Comparison of ENCODE assay signal across 31 mouse cellular contexts in genomic region chr5:88785059-88785458, GRCm38 (mm10).
"Had no signal": no experiment of that assay in that cellular context is flagged by ENCODE, and none has a peak within 500 bp of the region (broad histone marks: within the 10 kb centered on the region; RNA-seq: fewer than 3 reads in every experiment).

No protein-coding gene starts in this region.

- H3K9ac ChIP-seq: heart, embryonic 12.5 days; heart, embryonic 15.5 days; hindbrain, embryonic 12.5 days; hindbrain, embryonic 13.5 days; hindbrain, embryonic 14.5 days; hindbrain, embryonic 15.5 days; intestine, embryonic 15.5 days had no signal

- H3K27ac ChIP-seq: heart, embryonic 10.5 days; heart, embryonic 15.5 days; hindbrain, embryonic 10.5 days; hindbrain, embryonic 12.5 days; hindbrain, embryonic 13.5 days; hindbrain, embryonic 14.5 days; hindbrain, embryonic 15.5 days; hindbrain, postnatal 0 days; intestine, embryonic 15.5 days; layer of hippocampus, adult 2 months; left cerebral cortex, adult 2 months had no signal

- H3K4me2 ChIP-seq: heart, embryonic 11.5 days; heart, embryonic 12.5 days; heart, embryonic 15.5 days; hindbrain, embryonic 12.5 days; hindbrain, embryonic 13.5 days; hindbrain, embryonic 14.5 days; hindbrain, embryonic 15.5 days; intestine, embryonic 15.5 days had no signal

- H3K4me3 ChIP-seq: heart, embryonic 10.5 days; heart, embryonic 12.5 days; heart, embryonic 15.5 days; hindbrain, embryonic 10.5 days; hindbrain, embryonic 12.5 days; hindbrain, embryonic 13.5 days; hindbrain, embryonic 15.5 days; intestine, embryonic 15.5 days; layer of hippocampus, adult 2 months; left cerebral cortex, adult 2 months had no signal

- H3K4me1 ChIP-seq: heart, embryonic 10.5 days; heart, embryonic 15.5 days; hindbrain, embryonic 10.5 days; hindbrain, embryonic 12.5 days; hindbrain, embryonic 13.5 days; hindbrain, embryonic 15.5 days; intestine, embryonic 15.5 days had no signal

- ATAC-seq: hindbrain, embryonic 16.5 days; hindbrain, postnatal 0 days; inflammation-experienced regulatory T-cells, adult 6 months; intestine, embryonic 15.5 days; intestine, embryonic 16.5 days; intestine, postnatal 0 days had no signal

- H3K27me3 ChIP-seq: heart, embryonic 12.5 days; heart, embryonic 15.5 days; hindbrain, embryonic 12.5 days; hindbrain, embryonic 13.5 days; hindbrain, embryonic 15.5 days; intestine, embryonic 15.5 days had no signal

- DNase-seq: heart, postnatal 14 days; heart, postnatal 36 days; heart, postnatal 4 days; kidney, adult 11 months; kidney, adult 18-20 months; kidney, adult 2 months; kidney, adult 8-10 months; kidney, adult 9 months; kidney, postnatal 10 days; kidney, postnatal 25 days; kidney, postnatal 36 days; kidney, postnatal 4 days; layer of hippocampus, adult 9-11 months; layer of hippocampus, postnatal 36 days had no signal

- H3K9me3 ChIP-seq: heart, embryonic 10.5 days; heart, embryonic 12.5 days; heart, embryonic 15.5 days; hindbrain, embryonic 10.5 days; hindbrain, embryonic 12.5 days; hindbrain, embryonic 13.5 days; hindbrain, embryonic 15.5 days; intestine, embryonic 15.5 days had no signal
